Mouse (Mus musculus) ES-E14 (cell line): ENCODE measurements around the gene Atp2c2. TPM values are rescaled to one million over a fixed set of nuclear protein-coding genes. Genes with fewer than 3 reads are reported as not detected.

Experiments used
- DNase-seq: peaks from one replicate; pipeline ENCODE4 v3.0.0-alpha.2; 2013; ENCODE audit warnings: low read depth, low spot score
- H3K27ac ChIP-seq: 2 replicates; pipeline ENCODE4 v1.5.1; 2012; ENCODE audit warnings: low read depth, mild to moderate bottlenecking, low read length, moderate library complexity, mixed read lengths; ENCODE audit not compliant: poor library complexity, insufficient read depth, severe bottlenecking
- H3K36me3 ChIP-seq: 2 replicates; pipeline ENCODE4 v1.6.1; 2012; ENCODE audit warnings: mild to moderate bottlenecking, low read length, moderate library complexity, mixed read lengths; ENCODE audit not compliant: control insufficient read depth, poor library complexity, insufficient read depth, severe bottlenecking
- H3K4me1 ChIP-seq, 2 experiments: fragments of 150-350 bp in 1 of 2; sonication (generic) in 1 of 2; 2 replicates each; pipeline ENCODE4 v1.6.1; 2012; ENCODE audit warnings: low read length in 2 of 2, mild to moderate bottlenecking in 1 of 2, mixed read lengths in 1 of 2; ENCODE audit not compliant: control insufficient read depth in 2 of 2, insufficient read depth in 2 of 2, poor library complexity in 1 of 2
- H3K4me3 ChIP-seq, 2 experiments: fragments of 150-350 bp in 1 of 2; sonication (generic) in 1 of 2; 2 replicates each; pipeline ENCODE4 v1.5.1; 2012; ENCODE audit warnings: low read length in 2 of 2, low read depth in 1 of 2, mild to moderate bottlenecking in 1 of 2, mixed read lengths in 1 of 2; ENCODE audit not compliant: insufficient read depth in 1 of 2, poor library complexity in 1 of 2, severe bottlenecking in 1 of 2
- H3K9ac ChIP-seq: 2 replicates; pipeline ENCODE4 v1.6.1; 2012; ENCODE audit warnings: low read depth, mild to moderate bottlenecking, low read length, mixed read lengths; ENCODE audit not compliant: poor library complexity, insufficient read depth, severe bottlenecking
- H3K9me3 ChIP-seq: fragments of 150-350 bp; sonication (generic); 2 replicates; pipeline ENCODE4 v1.6.1; 2012; ENCODE audit warnings: low read depth, mild to moderate bottlenecking, low read length; ENCODE audit not compliant: control insufficient read depth, insufficient read depth
- CHD2 ChIP-seq: IDR thresholded peaks from 2 replicates; pipeline ENCODE4 v1.6.1; 2014; ENCODE audit warnings: mild to moderate bottlenecking, low read depth, low read length, inconsistent platforms
- HCFC1 ChIP-seq: IDR thresholded peaks from 2 replicates; pipeline ENCODE4 v1.6.1; 2012; ENCODE audit warnings: low read length, inconsistent platforms, borderline replicate concordance; ENCODE audit not compliant: insufficient read depth
- MAFK ChIP-seq: IDR thresholded peaks from 2 replicates; pipeline ENCODE4 v1.6.1; 2014; ENCODE audit warnings: mild to moderate bottlenecking, low read depth, low read length, inconsistent platforms; ENCODE audit not compliant: insufficient read depth
- ZC3H11A ChIP-seq: IDR thresholded peaks from 2 replicates; pipeline ENCODE4 v1.6.1; 2012; ENCODE audit warnings: low read depth, mild to moderate bottlenecking, inconsistent platforms, low read length, borderline replicate concordance
- ZNF384 ChIP-seq: IDR thresholded peaks from 2 replicates; pipeline ENCODE4 v1.6.1; 2012; ENCODE audit warnings: low read depth, low read length, inconsistent platforms
- in situ Hi-C, 2 experiments: fragments of 600-800 bp; cut with MboI; formaldehyde crosslinking; loops; one replicate each; pipeline ENCODE4 v1.15.1; 2025; ENCODE audit warnings: low sequenced_read_pairs in 2 of 2, inconsistent platforms in 1 of 2; ENCODE audit not compliant: unreplicated experiment in 2 of 2
- total RNA-seq: library from RNA; depleted of rRNA; stranded (reverse); fragments of 300-350 nt; gene quantifications from 2 replicates; pipeline ENCODE4 v1.2.3, GENCODE M21; 2012

Atp2c2 gene
- total RNA-seq, 1 experiment, result 0.80 TPM

- Histone ChIP-seq H3K9ac (no peak overlapping the region), H3K9me3 (no peaks in the 10 kb centered on the region), H3K4me3 (no peak overlapping the region), H3K4me1 (no peaks in the 10 kb centered on the region; a peak in 1 of 4 replicates), H3K36me3 (no peaks in the 10 kb centered on the region), H3K27ac (no peak overlapping the region)
- TF ChIP-seq ZNF384 (no peak), CHD2 (no peak), ZC3H11A (no peak), MAFK (no peak), HCFC1 (no peak)
- DNase-seq, result no peak
- in situ Hi-C loops, result no loop called here
Observed at GRCm38 (mm10) chr8:119722348-119722747, 22.5 kb downstream of the Atp2c2 start.

- Histone ChIP-seq H3K36me3 (no peaks in the 10 kb centered on the region), H3K27ac (no peak overlapping the region), H3K9me3 (no peaks in the 10 kb centered on the region), H3K4me3 (no peak overlapping the region), H3K9ac (no peak overlapping the region), H3K4me1 (no peaks in the 10 kb centered on the region; a peak in 1 of 4 replicates)
- in situ Hi-C loops, result no loop called here
- no peak for TF ChIP-seq ZC3H11A
- no peak for TF ChIP-seq ZNF384
- TF ChIP-seq CHD2, result no peak
- no peak for TF ChIP-seq MAFK
- TF ChIP-seq HCFC1, result no peak
- DNase-seq, result no peak
Observed at GRCm38 (mm10) chr8:119723676-119724075, 23.9 kb downstream of the Atp2c2 start.

GRCm38 (mm10) chr8:119724596-119724995, 24.8 kb downstream of the Atp2c2 start:
- Histone ChIP-seq H3K4me1 (no peaks in the 10 kb centered on the region; a peak in 1 of 4 replicates), H3K36me3 (no peaks in the 10 kb centered on the region), H3K27ac (no peak overlapping the region), H3K4me3 (no peak overlapping the region), H3K9me3 (no peaks in the 10 kb centered on the region), H3K9ac (no peak overlapping the region)
- TF ChIP-seq HCFC1 (no peak), MAFK (no peak), ZC3H11A (no peak), ZNF384 (no peak), CHD2 (no peak)
- DNase-seq, result no peak
- in situ Hi-C loops, result no loop called here

GRCm38 (mm10) chr8:119727093-119727492, 27.3 kb downstream of the Atp2c2 start:
- Histone ChIP-seq H3K9me3 (no peaks in the 10 kb centered on the region), H3K27ac (no peak overlapping the region), H3K36me3 (no peaks in the 10 kb centered on the region), H3K4me1 (no peaks in the 10 kb centered on the region; a peak in 1 of 4 replicates), H3K9ac (no peak overlapping the region), H3K4me3 (no peak overlapping the region)
- in situ Hi-C loops, result no loop called here
- TF ChIP-seq CHD2, result no peak
- no peak for TF ChIP-seq ZNF384
- no peak for TF ChIP-seq HCFC1
- no peak for TF ChIP-seq ZC3H11A
- no peak for TF ChIP-seq MAFK
- no peak for DNase-seq

GRCm38 (mm10) chr8:119728351-119728895, 28.6 kb downstream of the Atp2c2 start:
- Histone ChIP-seq H3K27ac (no peak overlapping the region), H3K9me3 (no peaks in the 10 kb centered on the region), H3K9ac (no peak overlapping the region), H3K4me3 (no peak overlapping the region), H3K4me1 (no peaks in the 10 kb centered on the region), H3K36me3 (no peaks in the 10 kb centered on the region)
- TF ChIP-seq ZC3H11A (no peak), HCFC1 (no peak), ZNF384 (no peak), CHD2 (no peak), MAFK (no peak)
- in situ Hi-C loops, result no loop called here
- no peak for DNase-seq
